Mouse (Mus musculus) embryonic fibroblast, embryonic 13.5 days (primary cell): ENCODE results near the gene Daam1.

ENCODE experiments used
- CTCF ChIP-seq: IDR thresholded peaks from 2 replicates; pipeline ENCODE4 v1.5.1; 2011; ENCODE audit warnings: mild to moderate bottlenecking, control low read depth, low read length, moderate library complexity, borderline replicate concordance; ENCODE audit not compliant: insufficient read depth
- POLR2A ChIP-seq: IDR thresholded peaks from 2 replicates; pipeline ENCODE4 v1.6.1; 2011; ENCODE audit warnings: low read depth, mild to moderate bottlenecking, control low read depth, low read length, moderate library complexity

- TF ChIP-seq CTCF (no peak), POLR2A (no peak)
These were observed 200.3 kb downstream of the Daam1 start for GRCm38 (mm10) chr12:72031171-72031570.
